Mouse (Mus musculus): Measurements from ENCODE around the gene Epha4.

DNA sequence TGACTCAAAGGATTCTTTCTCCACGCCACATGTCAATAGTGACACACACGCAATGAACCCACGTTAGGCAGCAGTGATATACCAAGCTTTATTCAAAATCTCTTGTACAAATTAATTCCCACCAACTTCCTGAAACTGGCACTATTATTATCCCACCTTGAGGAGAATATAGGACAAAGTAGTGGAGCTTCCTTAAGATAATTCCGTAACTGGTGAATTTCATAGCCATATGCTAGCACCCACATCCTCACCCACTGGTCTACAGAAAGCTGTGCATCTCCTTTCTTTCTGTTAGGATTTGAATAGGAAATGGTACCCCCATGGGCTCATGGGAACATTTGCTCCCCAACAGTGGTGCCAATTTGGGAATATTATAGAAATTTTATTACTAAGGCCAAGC is 103.7 kb downstream of the Epha4 start:
- TF ChIP-seq CTCF (IDR thresholded peaks at IDR 0.05; ENCODE audit: insufficient read depth, low read depth, low read length) (no peak), POLR2A (IDR thresholded peaks at IDR 0.05; ENCODE audit: insufficient read depth, low read depth, low read length) (no peak)
